Mouse (Mus musculus) liver, adult 2 months (tissue): Measurements from ENCODE around the gene Tmem9b.

Experiments
- CTCF ChIP-seq: fragments of 200-500 bp; IDR thresholded peaks from 2 replicates; pipeline ENCODE4 v1.5.1; 2011; ENCODE audit warnings: low read depth, low read length, control low read depth
- POLR2A ChIP-seq: fragments of 200-500 bp; IDR thresholded peaks from 2 replicates; pipeline ENCODE4 v1.6.1; 2011; ENCODE audit warnings: low read length, control low read depth; ENCODE audit not compliant: insufficient read depth; ENCODE audit errors: extremely low read depth

DNA sequence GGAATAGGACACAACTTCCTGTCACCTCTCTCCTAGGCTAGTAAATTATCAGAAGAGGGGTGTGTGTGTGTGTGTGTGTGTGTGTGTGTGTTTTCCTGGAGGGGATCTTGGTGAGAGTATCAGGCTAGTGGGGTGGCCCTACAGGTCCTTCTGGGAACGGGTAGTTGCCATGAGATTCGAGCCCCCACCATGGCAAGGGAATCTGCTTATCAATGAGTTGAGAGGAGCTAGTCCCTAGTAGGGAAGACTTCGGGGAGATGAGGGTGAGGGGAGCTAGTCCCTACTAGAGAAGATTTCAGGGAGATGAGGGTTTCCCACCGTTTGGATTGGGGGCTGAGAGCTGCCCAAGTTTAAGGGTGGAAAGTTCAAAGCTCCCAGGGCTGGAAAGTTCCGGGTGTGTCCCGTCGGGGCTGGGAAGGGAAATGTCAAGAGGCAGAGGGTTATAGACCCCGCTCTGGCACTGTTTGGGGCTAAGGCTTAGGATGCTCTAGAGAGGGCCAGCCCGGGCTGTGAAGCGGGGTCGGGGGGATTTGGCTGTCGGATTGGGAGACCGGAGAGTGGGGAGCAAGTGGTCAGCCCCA is 1.2 kb downstream of the Tmem9b start:
- TF ChIP-seq CTCF (no peak), POLR2A (no peak)
